Mouse (Mus musculus): ENCODE data around the gene Cbx8. TPM values are rescaled to one million over a fixed set of nuclear protein-coding genes. Genes with fewer than 3 reads are reported as not detected.

The Cbx8 gene
- polyA plus RNA-seq, 1 experiment from 2014 or later: 15.2 TPM

DNA sequence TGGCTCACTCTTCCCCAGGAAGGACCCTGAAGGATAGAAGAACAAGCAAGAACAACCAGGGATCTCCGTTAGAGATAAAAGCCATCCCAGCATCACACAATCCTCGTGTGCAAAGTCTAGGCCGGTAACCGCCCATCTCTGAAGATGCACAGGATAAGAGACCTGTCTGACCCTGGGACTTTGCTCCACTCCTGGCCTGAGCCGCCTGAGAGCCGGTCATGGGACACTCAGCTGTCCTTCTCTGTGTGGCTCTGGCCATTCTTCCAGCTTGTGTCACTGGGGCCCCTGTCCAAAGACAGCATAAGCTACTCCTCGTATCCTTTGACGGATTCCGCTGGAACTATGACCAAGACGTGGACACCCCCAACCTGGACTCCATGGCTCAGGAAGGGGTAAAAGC is 52.8 kb downstream of the Cbx8 start, which contains the start of gene Enpp7:
TSS of gene Enpp7 (plus strand) at position 190 of the 400 bp plus-strand sequence.
- no peak for ATAC-seq
- 93% methylated on average over 10 of the region's 10 CpGs for WGBS

More for the DNA sequence above, 52.8 kb downstream of the Cbx8 start, which contains the start of gene Enpp7:
- peaks cover 9% of the 10 kb centered on the region for H3K4me1 ChIP-seq (replicated peaks)
- H3K4me2 ChIP-seq (replicated peaks): no peak within 1 kb of the TSS
- no peaks in the 10 kb centered on the region for H3K36me3 ChIP-seq
- no peak within 1 kb of the TSS for H3K27ac ChIP-seq
- H3K9ac ChIP-seq (replicated peaks): no peak within 1 kb of the TSS
- no peaks in the 10 kb centered on the region for H3K9me3 ChIP-seq
- H3K4me3 ChIP-seq (replicated peaks): no peak within 1 kb of the TSS
- no peaks in the 10 kb centered on the region for H3K27me3 ChIP-seq

Other genes starting within 250 kb of the Cbx8 start
- 28.2 and 29.9 TPM in 2 replicates for gene Rbfox3, start 129.4 kb downstream of the Cbx8 start, polyA plus RNA-seq (2015; fragmentation: Nextera tagmentation; extraction: Ambion mirVana)
- not detected in 2 replicates for gene Enpp7, start 52.8 kb downstream of the Cbx8 start, polyA plus RNA-seq (2015; fragmentation: Nextera tagmentation; extraction: Ambion mirVana)
- 34.7 and 35.5 TPM in 2 replicates for gene Cbx2, start 18.0 kb downstream of the Cbx8 start, polyA plus RNA-seq (2015; fragmentation: Nextera tagmentation; extraction: Ambion mirVana)
- gene Cbx4, start 45.3 kb upstream of the Cbx8 start, polyA plus RNA-seq (2015; fragmentation: Nextera tagmentation; extraction: Ambion mirVana): 14.1 and 16.3 TPM in 2 replicates
- 50.0 and 53.1 TPM in 2 replicates for gene Tbc1d16, start 187.5 kb upstream of the Cbx8 start, polyA plus RNA-seq (2015; fragmentation: Nextera tagmentation; extraction: Ambion mirVana)
- 17.6 and 18.1 TPM in 2 replicates for gene Ccdc40, start 187.6 kb upstream of the Cbx8 start, polyA plus RNA-seq (2015; fragmentation: Nextera tagmentation; extraction: Ambion mirVana)
- gene Gaa, start 226.9 kb upstream of the Cbx8 start, polyA plus RNA-seq (2015; fragmentation: Nextera tagmentation; extraction: Ambion mirVana): 49.9 and 50.7 TPM in 2 replicates

All from midbrain, embryonic 13.5 days (tissue).